Mouse (Mus musculus) midbrain, embryonic 15.5 days (tissue): Measurements from ENCODE around the gene Grin2d. TPM values are rescaled to one million over a fixed set of nuclear protein-coding genes. Genes with fewer than 3 reads are reported as not detected.

Experiments
- ATAC-seq: fragments of 200-750 bp; cut with Nextera tagmentation; replicated peaks from 2 replicates; pipeline ENCODE4 v1.8.0; 2017; ENCODE audit warnings: moderate TSS enrichment
- H3K27ac ChIP-seq: fragments of 300-500 bp; sonication (generic); 2 replicates; pipeline ENCODE4 v1.5.1; 2015; ENCODE audit warnings: mild to moderate bottlenecking, inconsistent platforms
- H3K27me3 ChIP-seq: fragments of 300-500 bp; sonication (generic); replicated peaks from 2 replicates; pipeline ENCODE4 v1.6.1; 2015; ENCODE audit warnings: inconsistent platforms
- H3K36me3 ChIP-seq: fragments of 300-500 bp; sonication (generic); replicated peaks from 2 replicates; pipeline ENCODE4 v1.6.1; 2015; ENCODE audit warnings: inconsistent platforms
- H3K4me1 ChIP-seq: fragments of 300-500 bp; sonication (generic); 2 replicates; pipeline ENCODE4 v1.6.1; 2015; ENCODE audit warnings: inconsistent platforms
- H3K4me2 ChIP-seq: fragments of 300-500 bp; sonication (generic); 2 replicates; pipeline ENCODE4 v1.6.1; 2015; ENCODE audit warnings: inconsistent platforms, mild to moderate bottlenecking, moderate library complexity
- H3K4me3 ChIP-seq: fragments of 300-500 bp; sonication (generic); 2 replicates; pipeline ENCODE4 v1.5.1; 2015; ENCODE audit warnings: mild to moderate bottlenecking, inconsistent platforms
- H3K9ac ChIP-seq: fragments of 300-500 bp; sonication (generic); 2 replicates; pipeline ENCODE4 v1.6.1; 2015; ENCODE audit warnings: mild to moderate bottlenecking, inconsistent platforms
- H3K9me3 ChIP-seq: fragments of 300-500 bp; sonication (generic); 2 replicates; pipeline ENCODE4 v1.6.1; 2016; ENCODE audit warnings: inconsistent platforms
- WGBS: fragments of 180-500 bp; shearing (Covaris S2); methylation state at CpG from one replicate; pipeline ENCODE4 v1.1.7; 2015; ENCODE audit warnings: mixed read lengths; 5-methylcytosine and 5-hydroxymethylcytosine counted together
- polyA plus RNA-seq: library from polyadenylated mRNA; unstranded; fragments of >200 nt; fragmentation: Nextera tagmentation; extraction: Ambion mirVana; gene quantifications from 2 replicates; pipeline ENCODE4 v1.2.1, GENCODE M21; 2015

Gene Grin2d
- polyA plus RNA-seq, 1 experiment from 2014 or later, result 3.9 TPM

GRCm38 (mm10) chr7:45833924-45834323 lies 44.3 kb downstream of the Grin2d start:
- peaks cover 47% of the 10 kb centered on the region for H3K27me3 ChIP-seq
- 4% methylated on average over 29 of the region's 31 CpGs for WGBS

GRCm38 (mm10) chr7:45833148-45833790 lies 44.9 kb downstream of the Grin2d start:
- Histone ChIP-seq H3K4me3 (peak overlapping the region; percentile 31), H3K36me3 (no peaks in the 10 kb centered on the region; the same call in 1 of the 2 replicates), H3K9ac (no peak overlapping the region), H3K4me2 (peak overlapping the region; percentile 42), H3K4me1 (peaks cover 28% of the 10 kb centered on the region), H3K27me3 (peaks cover 44% of the 10 kb centered on the region), H3K9me3 (no peaks in the 10 kb centered on the region), H3K27ac (no peak overlapping the region)
- WGBS, result under 1% methylated on average over 76 of the region's 86 CpGs
- no peak for ATAC-seq

More at GRCm38 (mm10) chr7:45833924-45834323, 44.3 kb downstream of the Grin2d start:
- no peak overlapping the region for H3K9ac ChIP-seq
- H3K4me1 ChIP-seq, result peaks cover 28% of the 10 kb centered on the region
- H3K27ac ChIP-seq, result no peak overlapping the region
- H3K4me3 ChIP-seq, result peak overlapping the region; percentile 31
- no peaks in the 10 kb centered on the region for H3K9me3 ChIP-seq
- H3K36me3 ChIP-seq, result no peaks in the 10 kb centered on the region; the same call in 1 of the 2 replicates
- ATAC-seq, result no peak
- peak overlapping the region; percentile 42 for H3K4me2 ChIP-seq

GRCm38 (mm10) chr7:45832428-45832827 lies 45.8 kb downstream of the Grin2d start:
- H3K27me3 ChIP-seq, result peaks cover 44% of the 10 kb centered on the region
- H3K9me3 ChIP-seq, result no peaks in the 10 kb centered on the region
- peaks cover 28% of the 10 kb centered on the region for H3K4me1 ChIP-seq
- no peak overlapping the region for H3K9ac ChIP-seq
- H3K36me3 ChIP-seq, result peaks cover 7% of the 10 kb centered on the region; the same call in 1 of the 2 replicates
- peak overlapping the region; percentile 31 for H3K4me3 ChIP-seq
- no peak for ATAC-seq
- H3K27ac ChIP-seq, result no peak overlapping the region
- H3K4me2 ChIP-seq, result peak overlapping the region; percentile 42
- 12% methylated on average over 30 of the region's 30 CpGs for WGBS

GRCm38 (mm10) chr7:45831128-45831525 lies 47.1 kb downstream of the Grin2d start:
- Histone ChIP-seq H3K27me3 (peaks cover 44% of the 10 kb centered on the region), H3K4me3 (peak overlapping the region; percentile 77), H3K27ac (peak overlapping the region; percentile 90), H3K4me1 (peaks cover 28% of the 10 kb centered on the region), H3K9ac (peak overlapping the region; percentile 52), H3K36me3 (peaks cover 17% of the 10 kb centered on the region), H3K4me2 (peak overlapping the region; percentile 77), H3K9me3 (no peaks in the 10 kb centered on the region)
- whole genome bisulfite sequencing, result 12% methylated on average over 5 of the region's 5 CpGs
- ATAC-seq, result peak; percentile 48

- H3K4me1 ChIP-seq, result peaks cover 28% of the 10 kb centered on the region
- ATAC-seq, result peak; percentile 94
- peak within 1 kb of the TSS; percentile 90 for H3K27ac ChIP-seq
- under 1% methylated on average over 35 of the region's 35 CpGs for WGBS
- peaks cover 23% of the 10 kb centered on the region for H3K36me3 ChIP-seq
- peaks cover 40% of the 10 kb centered on the region for H3K27me3 ChIP-seq
- peak within 1 kb of the TSS; percentile 52 for H3K9ac ChIP-seq
- peak within 1 kb of the TSS; percentile 77 for H3K4me3 ChIP-seq
- H3K9me3 ChIP-seq, result no peaks in the 10 kb centered on the region
- peak within 1 kb of the TSS; percentile 77 for H3K4me2 ChIP-seq
Observed at GRCm38 (mm10) chr7:45830427-45831127, 47.6 kb downstream of the Grin2d start, which contains the start of gene Grwd1. TSS of gene Grwd1 (minus strand) at chr7:45830944.

- Histone ChIP-seq H3K36me3 (peaks cover 32% of the 10 kb centered on the region), H3K4me1 (peaks cover 17% of the 10 kb centered on the region), H3K9ac (no peak overlapping the region), H3K27me3 (peaks cover under 1% of the 10 kb centered on the region), H3K4me2 (no peak overlapping the region), H3K27ac (no peak overlapping the region), H3K4me3 (no peak overlapping the region), H3K9me3 (no peaks in the 10 kb centered on the region)
- 88% methylated on average over 7 of the region's 7 CpGs for WGBS
- no peak for ATAC-seq
Observed at GRCm38 (mm10) chr7:45826631-45827030, 51.5 kb downstream of the Grin2d start.

- H3K27me3 ChIP-seq, result no peaks in the 10 kb centered on the region
- H3K9ac ChIP-seq, result no peak within 1 kb of the TSS
- H3K4me3 ChIP-seq, result no peak within 1 kb of the TSS
- 69% methylated on average over 7 of the region's 7 CpGs for WGBS
- no peak within 1 kb of the TSS for H3K27ac ChIP-seq
- H3K4me2 ChIP-seq, result no peak within 1 kb of the TSS
- H3K9me3 ChIP-seq, result no peaks in the 10 kb centered on the region
- peaks cover 2% of the 10 kb centered on the region for H3K4me1 ChIP-seq
- H3K36me3 ChIP-seq, result peaks cover 32% of the 10 kb centered on the region
- no peak for ATAC-seq
Observed at GRCm38 (mm10) chr7:45824598-45824997, 53.6 kb downstream of the Grin2d start, which contains the start of gene Kcnj14. TSS of gene Kcnj14 (minus strand) at chr7:45824782.

- H3K27me3 ChIP-seq, result no peaks in the 10 kb centered on the region
- H3K9me3 ChIP-seq, result no peaks in the 10 kb centered on the region
- H3K9ac ChIP-seq, result no peak overlapping the region
- peaks cover 12% of the 10 kb centered on the region; the same call in 1 of the 2 replicates for H3K36me3 ChIP-seq
- H3K27ac ChIP-seq, result no peak overlapping the region
- no peak overlapping the region for H3K4me3 ChIP-seq
- no peak overlapping the region for H3K4me2 ChIP-seq
- ATAC-seq, result no peak
- peaks cover 3% of the 10 kb centered on the region; the same call in 1 of the 2 replicates for H3K4me1 ChIP-seq
Observed at GRCm38 (mm10) chr7:45820913-45821312, 57.3 kb downstream of the Grin2d start.

GRCm38 (mm10) chr7:45819843-45820242 lies 58.3 kb downstream of the Grin2d start:
- WGBS, result 12% methylated on average over 25 of the region's 25 CpGs
- Histone ChIP-seq H3K27ac (no peak overlapping the region), H3K36me3 (0 out of 2 replicates have a peak, but pooled peaks cover 3% of the 10 kb centered on the region), H3K9ac (no peak overlapping the region), H3K4me3 (no peak overlapping the region), H3K4me1 (peaks cover 14% of the 10 kb centered on the region), H3K4me2 (peak overlapping the region; percentile 9), H3K9me3 (no peaks in the 10 kb centered on the region), H3K27me3 (no peaks in the 10 kb centered on the region)
- ATAC-seq, result no peak

GRCm38 (mm10) chr7:45815984-45816351 lies 62.2 kb downstream of the Grin2d start:
- 34% methylated on average over 2 of the region's 2 CpGs for WGBS
- no peak for ATAC-seq

GRCm38 (mm10) chr7:45815323-45815983 lies 62.7 kb downstream of the Grin2d start:
- Histone ChIP-seq H3K36me3 (peaks cover 18% of the 10 kb centered on the region), H3K27ac (peak overlapping the region; percentile 82), H3K4me3 (peak overlapping the region; percentile 95; the same call in 1 of the 2 replicates), H3K9ac (no peak overlapping the region), H3K4me2 (peak overlapping the region; percentile 54; the same call in 1 of the 2 replicates), H3K4me1 (peaks cover 33% of the 10 kb centered on the region), H3K27me3 (no peaks in the 10 kb centered on the region), H3K9me3 (no peaks in the 10 kb centered on the region)
- no peak for ATAC-seq
- WGBS, result 19% methylated on average over 10 of the region's 10 CpGs

More at GRCm38 (mm10) chr7:45815984-45816351, 62.2 kb downstream of the Grin2d start:
- Histone ChIP-seq H3K4me2 (no peak overlapping the region), H3K9ac (no peak overlapping the region), H3K36me3 (peaks cover 13% of the 10 kb centered on the region), H3K4me3 (no peak overlapping the region), H3K9me3 (no peaks in the 10 kb centered on the region), H3K4me1 (peaks cover 33% of the 10 kb centered on the region), H3K27me3 (no peaks in the 10 kb centered on the region), H3K27ac (peak overlapping the region; percentile 82; the same call in 1 of the 2 replicates)

GRCm38 (mm10) chr7:45814841-45815240 lies 63.3 kb downstream of the Grin2d start:
- no peak for ATAC-seq
- WGBS, result 2% methylated on average over 5 of the region's 5 CpGs
- no peak overlapping the region for H3K9ac ChIP-seq

More at GRCm38 (mm10) chr7:45814841-45815240, 63.3 kb downstream of the Grin2d start:
- Histone ChIP-seq H3K4me2 (peak overlapping the region; percentile 54), H3K27me3 (no peaks in the 10 kb centered on the region), H3K27ac (peak overlapping the region; percentile 82), H3K4me1 (peaks cover 33% of the 10 kb centered on the region), H3K9me3 (no peaks in the 10 kb centered on the region), H3K36me3 (peaks cover 24% of the 10 kb centered on the region), H3K4me3 (peak overlapping the region; percentile 95)
